Mouse (Mus musculus) adrenal gland, postnatal 14 days (tissue): Measurements from ENCODE around the gene Zdhhc3. TPM values are rescaled to one million over a fixed set of nuclear protein-coding genes. Genes with fewer than 3 reads are reported as not detected.
A peak's percentile ranks its signal among the peaks of the same experiment; 100 is the strongest.

Source experiments
- DNase-seq: peaks from one replicate; pipeline ENCODE4 v3.0.0; 2021; ENCODE audit warnings: mixed read lengths
- long read RNA-seq, 2 experiments: library from polyadenylated mRNA; stranded (forward); transcript quantifications; one replicate each; pipeline ENCODE4 v2.0.0; 2021
- total RNA-seq: library from RNA; stranded (reverse); gene quantifications from 2 replicates; pipeline ENCODE4 v1.2.3, GENCODE M21; 2021

Zdhhc3 gene
- 59.7 and 62.8 TPM in 2 replicates for total RNA-seq
- long read RNA-seq, experiment 1, full-length matches to known transcripts, result 62 of 89 reads
- long read RNA-seq, experiment 1, partial matches to known transcripts, result 1 of 89 reads
- long read RNA-seq, experiment 1, other reads (novel, unspliced or antisense), result 26 of 89 reads
- long read RNA-seq, experiment 2, full-length matches to known transcripts, result 33 of 53 reads
- long read RNA-seq, experiment 2, partial matches to known transcripts, result 0 of 53 reads
- long read RNA-seq, experiment 2, other reads (novel, unspliced or antisense), result 20 of 53 reads

DNA sequence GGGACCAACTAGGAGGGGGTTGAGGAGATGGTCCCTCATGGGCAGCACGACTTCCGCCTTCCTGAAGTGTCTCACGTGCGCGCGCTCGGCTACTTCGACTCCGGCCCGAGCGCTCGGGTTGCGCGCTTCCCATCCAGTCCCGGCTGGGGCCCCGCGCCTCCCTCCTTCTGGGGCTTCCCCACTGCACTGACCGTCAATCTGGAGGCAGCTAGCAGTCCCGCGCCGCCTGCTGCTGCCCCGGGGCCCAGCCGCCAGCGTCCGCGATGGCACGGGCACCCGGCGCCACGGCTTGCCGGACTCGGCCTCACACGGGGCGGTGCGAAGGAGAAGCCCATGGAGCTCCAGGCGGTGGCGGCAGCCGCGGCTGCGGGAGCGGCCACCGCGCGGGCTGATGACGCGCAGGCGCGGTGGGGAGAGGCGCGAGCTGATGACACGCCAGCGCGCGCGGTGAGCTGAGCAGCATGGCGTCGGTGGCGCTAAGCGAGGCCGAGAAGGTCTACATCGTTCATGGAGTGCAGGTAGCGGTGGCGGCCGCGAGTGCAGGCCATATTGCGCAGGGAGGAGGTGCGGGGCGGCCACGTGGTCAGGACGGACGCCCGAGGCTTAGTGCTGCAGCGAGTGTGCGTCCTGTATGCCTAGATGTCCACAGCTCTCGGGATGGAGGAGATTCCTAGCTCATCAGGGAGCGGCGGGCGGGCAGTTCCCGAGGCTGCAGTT is at the start of gene Zdhhc3, which contains the start of gene Exosc7:
Gene Zdhhc3, minus strand, starts transcription at position 401 of the 717 bp plus-strand sequence.
Gene Exosc7, plus strand, starts transcription at position 411 of the 717 bp plus-strand sequence.
- DNase-seq, result peak; percentile 91

DNA sequence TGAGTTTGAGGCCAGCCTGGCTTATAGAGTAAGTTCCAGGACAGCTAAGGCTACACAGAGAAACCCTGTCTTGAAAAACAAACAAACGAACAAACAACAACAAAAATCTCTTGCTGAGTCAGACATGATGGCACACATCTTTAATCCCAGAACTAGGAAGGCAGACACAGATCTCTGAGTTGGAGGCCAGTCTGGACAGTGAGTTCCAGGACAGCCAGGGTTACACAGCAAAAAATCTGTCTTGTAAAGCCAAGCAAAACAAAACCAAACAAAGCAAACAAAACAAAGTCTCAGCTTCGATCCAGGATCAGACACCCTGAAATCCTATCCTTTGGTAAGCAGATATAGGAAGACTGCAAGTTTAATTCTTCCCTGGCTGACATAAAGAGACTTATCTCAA is 48.8 kb upstream of the Zdhhc3 start:
- no peak for DNase-seq

DNA sequence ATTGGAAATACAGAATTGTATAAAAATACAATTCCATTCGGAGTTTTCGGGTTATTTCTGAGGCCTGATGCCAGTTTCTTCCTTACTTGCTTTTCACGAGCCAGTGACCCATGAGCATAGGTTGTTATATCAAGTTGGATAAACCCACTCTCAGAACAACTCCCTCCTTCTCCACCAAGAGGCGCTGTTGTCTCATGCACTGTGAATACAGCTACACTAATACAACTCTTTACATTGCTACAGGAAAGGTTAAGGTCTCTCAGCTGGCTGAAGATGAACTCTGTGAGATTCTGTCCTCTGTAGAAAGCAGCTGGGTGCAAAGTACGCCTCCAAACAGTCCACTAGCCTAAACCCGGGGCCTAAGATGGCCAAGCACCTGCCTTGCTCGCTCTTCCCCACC is 46.3 kb upstream of the Zdhhc3 start:
- DNase-seq, result peak; percentile 82

DNA sequence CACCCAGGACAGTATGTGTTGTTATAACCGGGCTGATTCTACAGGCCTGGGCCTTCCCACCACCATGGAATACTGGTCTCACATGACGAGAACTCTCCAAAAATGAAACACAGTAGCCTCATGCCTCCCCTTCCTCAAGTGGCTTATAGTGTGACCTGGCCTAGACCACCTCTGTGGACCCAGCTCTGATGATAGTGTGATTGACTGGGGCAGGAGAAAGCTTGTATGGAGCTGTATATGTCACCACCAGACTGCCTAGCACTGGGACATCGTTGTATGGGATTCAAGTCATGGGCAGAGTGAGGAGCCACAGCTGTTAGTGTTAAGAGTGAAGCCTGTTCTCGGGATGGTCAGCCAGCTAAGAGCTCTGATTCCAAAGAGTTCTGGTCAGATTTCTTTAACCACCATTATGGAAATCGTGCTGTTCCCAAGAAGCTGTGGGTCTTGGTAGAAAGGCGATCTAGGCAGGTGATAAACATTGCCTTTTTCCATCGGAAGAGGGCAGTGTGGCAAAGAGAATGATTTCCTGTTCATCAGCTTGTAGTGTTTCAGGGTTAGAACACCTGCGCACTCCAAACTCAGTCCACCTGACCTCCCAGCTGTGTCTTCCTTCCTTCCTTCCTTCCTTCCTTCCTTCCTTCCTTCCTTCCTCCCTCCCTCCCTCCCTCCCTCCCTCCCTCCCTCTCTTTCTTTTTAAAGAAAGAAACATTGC is 45.3 kb upstream of the Zdhhc3 start:
- peak; percentile 22 for DNase-seq

DNA sequence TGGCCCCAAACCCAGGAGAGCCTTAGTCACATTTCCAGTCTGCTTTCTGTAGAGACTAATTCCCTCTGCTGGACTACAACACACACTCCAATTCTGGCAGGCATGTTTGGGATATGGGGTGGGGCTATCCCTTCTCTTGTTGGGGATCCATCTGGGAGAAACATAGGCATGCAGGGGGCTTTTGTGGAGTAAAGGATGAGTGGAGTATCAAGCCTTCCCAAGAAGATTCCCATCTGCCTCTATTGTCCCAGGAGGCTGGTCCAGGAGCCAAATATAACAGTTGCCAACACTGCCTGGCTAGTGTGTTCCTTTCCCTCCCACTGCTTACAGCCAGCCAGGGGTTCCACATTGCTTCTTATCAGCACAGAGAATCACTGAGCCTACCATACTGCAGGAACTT is 44.7 kb upstream of the Zdhhc3 start:
- DNase-seq, result peak; percentile 31

DNA sequence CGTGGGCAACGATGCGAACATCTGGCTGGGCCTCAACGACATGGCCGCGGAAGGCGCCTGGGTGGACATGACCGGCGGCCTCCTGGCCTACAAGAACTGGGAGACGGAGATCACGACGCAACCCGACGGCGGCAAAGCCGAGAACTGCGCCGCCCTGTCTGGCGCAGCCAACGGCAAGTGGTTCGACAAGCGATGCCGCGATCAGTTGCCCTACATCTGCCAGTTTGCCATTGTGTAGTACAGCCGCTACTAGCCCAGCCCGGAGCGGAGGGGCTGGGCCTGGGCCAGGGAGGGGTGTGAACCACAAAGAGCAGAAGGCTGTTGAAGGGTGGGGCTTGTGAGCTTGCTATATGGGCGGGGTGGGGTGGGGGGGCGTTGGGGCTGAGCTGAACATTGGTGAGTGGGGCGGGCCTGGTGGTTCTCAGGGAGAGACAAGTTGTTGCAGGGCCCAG is 43.9 kb upstream of the Zdhhc3 start:
- peak; percentile 80 for DNase-seq

DNA sequence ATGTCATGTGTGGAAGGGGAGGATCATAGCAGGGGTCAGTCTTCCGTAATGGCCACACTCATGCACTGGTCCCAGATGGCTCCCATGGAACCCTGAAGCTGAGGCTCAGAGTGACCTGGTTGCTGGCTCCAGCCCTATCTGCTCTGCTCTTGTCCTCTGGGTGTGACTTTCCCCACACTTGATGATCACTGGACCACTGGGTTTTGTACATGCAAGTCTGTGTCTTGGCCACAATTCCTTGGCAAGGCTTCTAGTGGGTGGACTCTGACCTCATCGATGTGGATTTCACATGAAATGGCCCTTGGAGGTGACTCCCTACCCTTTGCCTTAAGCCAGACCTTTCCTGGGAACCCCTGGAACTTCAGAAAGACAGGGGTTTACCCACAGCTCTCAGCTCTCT is 40.1 kb upstream of the Zdhhc3 start:
- DNase-seq, result no peak

DNA sequence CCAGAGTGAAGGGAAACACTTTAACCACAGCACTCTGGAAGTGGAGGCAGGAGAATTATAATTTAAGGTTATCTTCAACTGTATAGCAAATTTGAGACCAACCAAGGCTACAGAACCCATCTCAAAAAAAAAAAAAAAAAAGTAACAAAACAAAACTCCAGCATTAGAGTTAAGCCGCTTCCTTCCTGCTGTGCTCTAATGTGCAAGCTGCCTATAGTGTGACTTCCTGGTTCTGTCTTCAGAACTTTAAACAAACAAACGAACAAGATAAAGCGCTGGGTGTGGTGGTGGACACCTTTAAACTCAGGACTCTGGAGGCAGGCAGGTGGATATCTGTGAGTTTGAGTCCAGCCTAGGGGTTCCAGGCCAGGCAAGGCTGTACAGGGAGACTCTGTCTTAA is 39.0 kb upstream of the Zdhhc3 start:
- DNase-seq, result no peak

DNA sequence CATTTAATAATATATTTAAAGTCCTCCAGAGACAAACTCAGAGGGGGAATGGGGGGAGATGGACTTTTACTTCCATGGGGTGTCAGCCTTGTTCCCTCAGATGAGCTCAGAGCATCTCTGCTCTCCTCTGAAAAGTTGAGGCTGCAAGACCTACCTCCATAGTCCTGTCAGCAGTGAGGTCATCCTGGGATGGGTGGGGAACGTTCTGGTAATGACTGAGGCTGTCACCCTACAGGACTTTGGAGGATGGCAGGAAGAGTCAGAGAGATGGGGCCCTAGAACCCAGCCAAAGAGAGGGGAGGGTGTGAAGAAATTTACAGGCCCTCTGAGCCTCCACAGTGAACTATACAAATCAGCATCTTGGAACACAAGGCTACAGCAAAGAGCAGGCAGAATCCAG is 38.6 kb upstream of the Zdhhc3 start:
- DNase-seq, result no peak

DNA sequence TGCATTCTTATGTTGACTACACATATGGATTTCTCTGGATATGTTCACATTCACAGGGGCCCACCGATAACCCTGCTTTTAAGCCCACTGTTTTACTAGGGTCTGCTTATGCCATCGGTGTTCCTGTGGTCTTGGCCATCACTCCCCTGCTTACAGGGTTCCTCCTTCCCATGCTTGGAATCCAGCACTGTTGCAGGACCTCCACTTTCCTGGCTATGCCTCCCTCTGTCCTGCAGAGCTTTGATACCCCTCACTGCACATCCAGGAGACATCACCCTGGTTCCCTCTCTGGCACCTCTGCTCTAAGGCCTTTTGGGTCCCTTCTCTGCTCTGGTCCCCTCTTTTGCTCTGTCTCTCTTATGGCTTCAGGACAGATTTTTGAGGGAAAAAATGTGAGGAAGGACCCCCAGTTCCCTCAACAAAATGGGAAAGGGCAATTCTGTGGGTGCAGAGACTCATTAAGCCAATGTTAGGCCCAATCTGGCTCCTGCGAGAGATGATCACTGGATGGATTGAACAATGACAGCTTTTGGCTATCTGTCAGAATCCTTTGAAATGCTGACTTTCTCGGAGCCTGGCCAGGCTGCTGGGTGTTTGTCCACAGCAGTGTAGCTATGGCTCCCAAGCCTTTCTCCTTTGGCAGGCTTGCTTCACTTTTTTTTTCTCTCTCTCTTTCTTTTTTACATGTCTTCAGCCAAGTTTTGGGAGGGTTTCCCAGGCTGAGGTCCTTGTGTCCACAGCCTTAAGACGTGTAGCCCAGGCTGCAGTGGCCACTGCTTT is 37.4 kb upstream of the Zdhhc3 start, which contains the start of gene Clec3b:
Gene Clec3b, plus strand, starts transcription at position 706 of the 780 bp plus-strand sequence.
- peak; percentile 51 for DNase-seq

DNA sequence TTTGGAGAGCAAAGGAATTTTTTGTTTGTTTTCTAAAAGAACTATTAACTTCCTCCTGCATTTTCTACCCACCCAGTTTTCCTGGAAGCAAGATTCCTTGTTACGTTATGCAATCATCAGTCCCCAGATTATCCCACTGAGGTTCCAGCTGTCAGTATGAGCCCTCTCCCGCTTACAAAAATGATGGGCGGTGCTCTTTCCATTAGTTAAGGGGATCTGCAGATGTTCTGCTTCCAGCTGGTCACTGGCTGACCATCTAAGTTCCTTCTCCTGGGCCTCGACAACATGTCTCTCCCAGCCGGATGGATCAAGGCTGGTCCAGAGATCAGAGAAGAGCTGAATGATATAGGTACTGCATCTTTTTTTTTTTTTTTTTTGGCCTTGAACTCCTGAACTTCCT is 35.4 kb upstream of the Zdhhc3 start:
- peak; percentile 22 for DNase-seq

DNA sequence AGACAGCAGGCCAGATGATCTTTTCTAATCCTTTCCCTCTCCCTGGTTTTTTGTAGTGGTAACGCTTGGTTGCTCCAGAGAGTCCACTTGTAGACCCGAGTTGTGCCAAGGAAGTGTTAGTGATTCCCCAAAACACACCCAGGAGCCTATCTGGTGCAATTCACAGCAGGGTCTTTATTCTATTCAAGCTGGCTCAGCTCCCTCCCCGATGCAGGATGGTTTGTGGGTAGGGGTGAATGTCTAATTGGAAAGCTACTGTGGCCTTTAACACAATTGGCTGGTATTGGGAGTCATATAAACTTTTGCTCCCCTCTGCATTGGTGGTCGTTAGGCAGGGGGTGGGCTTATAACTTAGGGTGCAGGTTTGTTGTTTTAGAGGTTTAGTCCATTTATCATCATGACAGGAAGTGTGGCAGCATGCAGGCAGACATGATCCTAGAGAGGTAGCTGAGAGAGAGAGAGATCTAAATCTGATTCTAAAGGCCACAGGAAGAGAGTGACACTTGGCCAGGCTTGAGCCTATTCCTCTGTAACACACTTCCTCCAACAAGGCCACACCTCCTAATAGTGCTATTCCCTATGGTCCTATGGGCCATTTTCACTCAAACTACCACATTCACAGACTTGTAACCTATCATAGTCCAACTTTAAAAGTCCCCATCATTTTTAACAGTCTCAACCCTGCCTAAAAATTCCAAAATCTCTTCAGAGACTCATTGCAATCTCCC is 27.0 kb upstream of the Zdhhc3 start:
- no peak for DNase-seq

DNA sequence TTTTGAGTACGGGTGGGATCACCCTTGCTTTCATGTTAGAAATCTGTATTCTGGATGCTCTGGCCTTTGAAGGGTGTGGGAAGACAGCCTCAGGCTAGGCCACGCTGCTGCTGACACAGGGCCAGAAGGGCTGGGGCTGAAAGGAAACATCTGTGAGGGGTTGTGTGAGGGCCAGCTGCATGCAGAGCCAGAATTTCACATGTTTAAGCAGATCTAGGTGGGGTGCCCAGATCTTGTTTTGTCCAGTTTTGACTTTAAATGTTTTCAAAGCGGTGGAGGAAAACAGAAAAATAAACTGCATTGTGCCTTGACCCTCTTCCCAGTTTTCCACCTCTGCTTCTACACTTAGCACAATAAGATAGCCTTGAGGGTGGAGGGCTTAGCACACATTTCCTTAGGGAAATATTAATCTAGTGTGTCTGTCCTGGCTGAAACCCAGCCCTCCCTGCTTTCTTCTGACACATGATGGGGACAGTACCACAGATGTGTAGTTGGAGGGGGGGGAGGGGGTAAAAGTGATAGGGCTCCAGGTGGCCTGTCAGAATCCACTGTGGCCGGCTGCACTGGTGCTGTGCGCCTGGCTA is 26.0 kb upstream of the Zdhhc3 start:
- DNase-seq, result peak; percentile 68

DNA sequence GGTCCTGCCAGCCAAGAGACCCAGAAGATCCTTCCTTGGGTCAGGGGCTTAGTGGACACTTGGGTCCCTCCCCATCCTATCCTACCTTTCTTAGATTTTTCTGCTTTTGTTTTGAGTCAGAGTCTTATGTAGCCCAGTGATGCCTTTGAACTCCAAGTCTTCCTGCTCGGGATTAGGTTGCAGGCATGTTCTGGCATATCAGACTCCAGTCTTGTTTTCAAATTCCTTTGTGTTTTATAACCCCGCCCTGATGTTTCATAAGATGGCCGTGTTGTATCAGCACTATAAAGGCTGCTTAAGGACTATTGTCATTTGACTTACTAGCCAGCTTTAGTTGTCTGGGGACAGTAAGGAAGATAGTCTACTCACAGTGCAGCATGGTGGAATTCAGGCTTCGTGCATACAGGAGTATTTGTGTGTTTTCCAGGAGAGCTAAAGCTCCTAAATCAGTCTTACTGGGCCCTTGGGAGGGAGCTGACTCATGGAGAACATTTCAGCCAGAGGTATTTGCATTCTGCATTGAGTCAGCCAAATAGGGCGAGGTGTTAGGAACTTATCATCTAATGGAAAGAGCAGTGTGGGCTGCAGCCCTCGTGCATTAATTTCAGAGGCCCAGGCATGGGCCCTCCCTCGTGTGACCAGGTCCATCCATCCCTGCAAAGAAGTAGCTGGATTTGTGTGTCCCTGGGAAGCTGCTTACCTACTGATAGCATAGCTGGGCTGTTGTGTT is 24.1 kb upstream of the Zdhhc3 start:
- no peak for DNase-seq

DNA sequence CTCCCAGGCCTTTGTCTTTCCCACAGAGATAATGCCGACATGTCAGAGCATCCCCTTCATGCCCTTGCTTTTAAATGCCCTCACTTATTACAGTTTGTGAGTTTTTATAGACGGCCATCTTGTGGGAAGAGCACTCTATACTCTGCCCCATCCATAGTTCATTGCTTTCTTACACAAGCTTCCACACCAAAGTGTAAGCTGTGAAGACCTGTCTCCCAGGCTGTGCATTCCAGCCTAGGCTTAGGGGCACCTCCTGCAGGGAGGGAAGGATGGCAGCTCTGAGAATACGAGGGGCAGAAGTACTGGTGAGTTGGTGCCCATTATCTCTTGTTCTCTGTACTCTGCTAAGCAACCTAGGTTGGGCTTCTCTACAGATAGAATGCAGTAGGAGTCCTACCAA is 20.0 kb upstream of the Zdhhc3 start:
- no peak for DNase-seq

DNA sequence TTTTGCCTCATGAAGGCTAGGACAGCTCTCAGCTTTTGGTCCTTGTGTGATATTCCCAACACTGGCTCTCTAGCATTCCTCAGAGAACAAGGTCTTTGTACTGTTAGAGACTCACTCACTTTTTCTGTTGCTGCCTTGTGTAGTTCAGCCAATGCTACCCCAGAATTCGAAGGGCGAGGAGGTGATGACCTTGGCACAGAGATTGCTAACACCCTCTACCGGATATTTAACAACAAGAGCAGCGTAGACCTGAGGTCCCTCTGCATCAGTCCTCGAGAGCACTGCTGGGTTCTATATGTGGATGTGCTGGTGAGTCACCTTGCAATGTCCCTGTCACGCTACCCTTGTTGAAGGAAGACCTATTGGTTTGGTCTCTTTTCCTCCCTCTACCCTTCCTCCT is 14.7 kb upstream of the Zdhhc3 start:
- DNase-seq, result no peak

DNA sequence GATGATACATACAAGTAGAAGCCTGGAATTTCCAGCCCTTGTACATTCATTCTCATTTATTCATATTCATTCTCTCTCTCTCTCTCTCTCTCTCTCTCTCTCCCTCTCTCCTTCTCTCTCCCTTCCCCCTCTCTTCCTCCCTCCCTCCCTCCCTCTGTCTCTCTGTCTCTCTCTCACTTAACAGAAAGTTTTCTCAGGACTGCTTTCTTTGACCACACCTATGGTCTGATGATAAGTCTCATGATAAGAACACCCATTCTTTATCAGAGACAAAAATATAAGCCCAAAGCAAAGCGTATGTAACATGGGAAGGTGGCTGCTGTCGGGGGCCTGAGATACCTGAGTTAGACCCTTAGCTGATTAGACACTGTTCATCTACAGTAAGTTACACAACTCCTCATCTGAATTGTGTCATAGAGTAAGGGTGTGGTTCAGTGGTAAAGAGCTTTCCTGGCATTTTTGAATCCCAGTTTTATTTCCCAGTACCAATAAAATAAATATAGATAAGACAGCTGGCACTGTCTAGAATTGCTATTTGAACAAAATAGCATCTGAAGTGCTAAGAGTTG is 11.5 kb upstream of the Zdhhc3 start:
- no peak for DNase-seq

DNA sequence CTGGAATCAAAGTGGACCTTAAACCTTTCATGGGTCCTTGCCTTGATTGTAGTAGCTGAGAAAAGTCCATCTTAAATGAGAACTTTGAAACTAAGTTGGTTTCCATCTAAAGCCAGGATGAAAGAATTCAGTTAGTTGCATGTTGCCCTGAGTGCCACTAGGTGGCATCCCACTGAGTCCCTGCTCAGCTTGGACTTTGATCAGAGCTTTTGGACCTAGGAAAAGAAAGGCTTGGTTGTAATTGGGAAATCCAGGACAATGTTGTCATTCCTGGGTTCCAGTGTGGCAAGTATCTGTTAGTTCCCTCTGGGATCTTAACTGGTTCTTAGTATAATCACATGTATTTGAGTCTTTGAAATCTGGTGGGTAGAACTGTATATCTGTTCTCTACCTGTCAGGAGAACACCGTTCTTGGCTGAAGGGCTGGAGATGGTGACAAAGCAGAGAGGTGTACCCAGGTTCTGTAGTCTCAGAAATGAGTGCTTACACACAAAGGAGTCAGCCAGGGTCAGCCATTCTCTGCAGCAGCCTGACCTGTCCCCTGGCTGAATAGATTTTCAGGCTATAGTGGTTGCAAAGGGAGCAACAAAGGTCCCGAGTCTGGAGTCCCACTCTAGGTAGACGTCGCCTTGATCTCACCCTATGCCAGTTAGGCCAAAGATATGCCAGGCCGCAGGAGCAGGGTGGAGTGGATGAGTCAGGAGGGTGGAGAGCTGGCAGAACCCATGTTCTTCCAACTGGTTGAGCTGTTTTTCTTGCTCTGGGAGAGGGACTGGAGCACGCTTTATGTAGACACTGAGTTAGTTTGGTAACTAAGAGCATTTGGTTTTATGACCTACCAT is 10.8 kb upstream of the Zdhhc3 start:
- DNase-seq, result peak; percentile 49

DNA sequence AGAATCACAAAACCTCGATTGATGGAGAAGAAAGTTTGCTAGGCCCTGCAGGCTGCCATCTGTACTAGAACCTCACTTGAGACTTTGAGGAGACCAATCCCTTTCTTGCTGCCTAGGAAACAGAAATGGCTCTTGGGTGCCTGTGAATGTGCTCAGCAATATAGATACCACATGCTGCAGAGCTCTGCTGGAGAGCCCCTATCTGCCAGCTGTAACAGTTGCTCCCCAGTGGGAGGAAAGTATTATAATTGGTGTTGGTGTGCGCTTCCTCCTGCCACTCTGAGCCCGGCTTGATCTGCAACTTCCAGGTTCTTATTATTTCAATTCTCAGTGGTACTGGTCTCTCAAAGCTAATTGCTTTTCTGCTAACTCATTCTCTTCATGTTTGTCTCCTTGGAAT is 10.0 kb upstream of the Zdhhc3 start:
- DNase-seq, result no peak
